Mouse (Mus musculus) lung, adult 2 months (tissue): ENCODE data around the gene Gm44790. TPM values are rescaled to one million over a fixed set of nuclear protein-coding genes. Genes with fewer than 3 reads are reported as not detected.
"Not testable (repeated sequence)": the region's sequence is repeated elsewhere in the genome, so short reads cannot be mapped to it uniquely, and the experiment has no call there.

Experiments used
- DNase-seq: peaks from one replicate; pipeline ENCODE4 v3.0.0; 2022
- H3K4me1 ChIP-seq: fragments of 200-500 bp; 2 replicates; pipeline ENCODE4 v1.6.1; 2011; ENCODE audit warnings: low read length; ENCODE audit not compliant: control insufficient read depth, insufficient read depth
- H3K4me3 ChIP-seq: fragments of 200-500 bp; replicated peaks from 2 replicates; pipeline ENCODE3; 2011; ENCODE audit warnings: low read depth, mild to moderate bottlenecking, control low read depth, low read length; ENCODE audit errors: extremely low read depth
- CTCF ChIP-seq: fragments of 200-500 bp; IDR thresholded peaks from 2 replicates; pipeline ENCODE4 v1.5.1; 2011; ENCODE audit warnings: mild to moderate bottlenecking, low read length, control low read depth; ENCODE audit not compliant: insufficient read depth
- POLR2A ChIP-seq: fragments of 200-500 bp; IDR thresholded peaks from 2 replicates; pipeline ENCODE4 v1.6.1; 2011; ENCODE audit warnings: low read depth, mild to moderate bottlenecking, control low read depth, low read length, borderline replicate concordance; ENCODE audit errors: extremely low read depth
- WGBS: fragments of 180-500 bp; shearing (Covaris S2); methylation state at CpG from one replicate; pipeline ENCODE4 v1.1.7; 2018; 5-methylcytosine and 5-hydroxymethylcytosine counted together
- polyA plus RNA-seq: library from polyadenylated mRNA; depleted of rRNA; stranded (reverse); fragments of >200 nt; gene quantifications from 2 replicates; pipeline ENCODE4 v1.2.3, GENCODE M21; 2012; rRNA removed

The Gm44790 gene
- 6.9 and 9.6 TPM in 2 replicates for polyA plus RNA-seq

DNA sequence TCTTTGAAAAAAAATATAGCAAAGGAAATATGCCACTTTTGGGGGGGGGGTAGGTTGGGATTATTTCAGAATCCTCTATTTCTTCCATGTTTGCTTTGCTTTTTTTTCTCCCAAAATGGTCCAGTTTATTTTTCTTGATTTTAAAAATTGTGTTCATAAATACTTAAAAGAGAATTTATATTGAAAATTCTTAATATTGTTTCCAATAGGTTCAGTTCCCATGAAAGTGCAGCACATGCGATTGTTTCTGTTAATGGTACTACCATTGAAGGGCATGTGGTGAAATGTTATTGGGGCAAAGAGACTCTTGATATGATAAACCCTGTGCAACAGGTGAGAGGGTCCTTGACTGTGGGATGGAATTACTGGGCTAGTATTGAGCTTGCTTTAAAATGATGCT, at the start of gene Gm44790:
TSS of gene Gm44790 (plus strand) at position 301 of the 400 bp plus-strand sequence.
- TF ChIP-seq POLR2A (no peak), CTCF (no peak)
- Histone ChIP-seq H3K4me3 (no peak within 1 kb of the TSS), H3K4me1 (no peaks in the 10 kb centered on the region)
- 91% methylated on average over 1 of the region's 1 CpGs for WGBS
- DNase-seq: no peak

DNA sequence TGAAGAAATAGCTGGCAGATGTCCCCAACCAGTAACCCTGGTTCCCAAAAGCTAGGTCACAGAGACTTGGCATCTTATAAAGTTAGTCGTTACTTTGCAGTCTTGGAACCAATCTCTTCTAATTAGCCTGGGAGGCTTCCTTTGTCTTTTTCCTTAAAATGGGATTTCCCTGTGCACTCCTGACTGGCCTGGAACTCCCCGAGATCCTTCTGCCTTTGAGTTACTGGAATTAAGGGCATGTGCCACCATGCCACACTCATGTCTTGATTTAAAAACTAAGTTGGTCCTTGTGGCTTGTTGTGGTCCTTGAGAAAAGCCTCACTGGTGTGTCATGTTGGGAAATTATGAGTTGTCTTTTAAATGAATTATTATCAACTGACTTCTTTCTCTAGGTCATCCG, 48.1 kb upstream of the Gm44790 start:
- 78% methylated on average over 3 of the region's 3 CpGs for WGBS
- DNase-seq: no peak
- no peaks in the 10 kb centered on the region for H3K4me1 ChIP-seq
- TF ChIP-seq CTCF (no peak), POLR2A (no peak)
- H3K4me3 ChIP-seq: no peak overlapping the region

DNA sequence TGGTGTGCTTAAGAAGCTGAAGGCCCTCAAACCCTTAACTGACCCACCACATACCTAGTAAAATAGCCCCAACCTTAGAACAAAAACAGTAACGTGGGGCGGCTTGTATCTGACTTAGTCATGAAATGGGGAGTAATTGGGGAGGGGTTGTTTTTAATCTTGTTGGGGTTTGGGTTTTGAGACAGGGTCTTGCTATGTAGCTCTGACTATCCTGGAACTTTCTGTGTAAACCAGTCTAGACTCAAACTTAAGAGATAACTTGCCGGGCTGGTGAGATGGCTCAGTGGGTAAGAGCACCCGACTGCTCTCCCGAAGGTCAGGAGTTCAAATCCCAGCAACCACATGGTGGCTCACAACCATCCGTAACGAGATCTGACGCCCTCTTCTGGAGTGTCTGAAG, 46.3 kb upstream of the Gm44790 start:
- DNase-seq, H3K4me1 ChIP-seq, H3K4me3 ChIP-seq: not testable (repeated sequence)
- 67% methylated on average over 8 of the region's 8 CpGs for WGBS

GRCm38 (mm10) chr6:86382551-86382950, 43.9 kb upstream of the Gm44790 start:
- no peak for TF ChIP-seq POLR2A
- TF ChIP-seq CTCF: no peak

DNA sequence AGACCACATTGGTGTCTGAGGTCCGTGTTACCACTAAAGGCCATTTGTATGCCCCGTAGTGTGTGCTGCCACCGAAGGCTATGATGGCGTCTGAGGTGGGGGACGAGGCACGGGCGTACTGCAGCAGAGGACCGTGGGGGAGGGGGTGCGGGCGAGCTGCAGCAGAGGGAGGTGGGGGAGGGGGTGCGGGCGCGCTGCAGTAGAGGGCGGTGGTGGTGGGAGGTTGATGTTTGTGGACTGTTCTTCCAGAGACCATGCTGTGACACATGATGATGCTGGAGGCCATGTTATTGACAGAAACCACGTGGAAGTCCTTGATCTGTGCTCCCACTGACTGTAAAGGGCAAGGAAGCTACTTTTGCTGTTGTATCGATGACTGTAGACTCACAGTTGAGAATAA, 43.1 kb upstream of the Gm44790 start:
- no peaks in the 10 kb centered on the region for H3K4me1 ChIP-seq
- TF ChIP-seq CTCF (no peak), POLR2A (no peak)
- DNase-seq: no peak
- WGBS: 44% methylated on average over 16 of the region's 16 CpGs
- H3K4me3 ChIP-seq: no peak overlapping the region

More at GRCm38 (mm10) chr6:86382551-86382950, 43.9 kb upstream of the Gm44790 start:
- DNase-seq: no peak
- H3K4me1 ChIP-seq: no peaks in the 10 kb centered on the region
- no peak overlapping the region for H3K4me3 ChIP-seq

GRCm38 (mm10) chr6:86384692-86385091, 41.8 kb upstream of the Gm44790 start:
- 60% methylated on average over 4 of the region's 4 CpGs for WGBS

GRCm38 (mm10) chr6:86385362-86386104, 40.9 kb upstream of the Gm44790 start:
- no peaks in the 10 kb centered on the region for H3K4me1 ChIP-seq
- no peak for DNase-seq
- TF ChIP-seq CTCF (no peak), POLR2A (no peak)
- WGBS: 73% methylated on average over 5 of the region's 5 CpGs
- H3K4me3 ChIP-seq: no peak overlapping the region

More at GRCm38 (mm10) chr6:86384692-86385091, 41.8 kb upstream of the Gm44790 start:
- Histone ChIP-seq H3K4me1 (no peaks in the 10 kb centered on the region), H3K4me3 (no peak overlapping the region)
- no peak for DNase-seq
- TF ChIP-seq POLR2A (no peak), CTCF (no peak)

GRCm38 (mm10) chr6:86387313-86387712, 39.1 kb upstream of the Gm44790 start:
- Histone ChIP-seq H3K4me3 (no peak overlapping the region), H3K4me1 (no peaks in the 10 kb centered on the region)
- no peak for DNase-seq
- TF ChIP-seq CTCF (no peak), POLR2A (no peak)
- WGBS: 82% methylated on average over 12 of the region's 12 CpGs

- DNase-seq: no peak
- WGBS: 68% methylated on average over 18 of the region's 18 CpGs
- Histone ChIP-seq H3K4me3 (no peak overlapping the region), H3K4me1 (no peaks in the 10 kb centered on the region)
- TF ChIP-seq CTCF: no peak
- TF ChIP-seq POLR2A: no peak
These were observed 38.0 kb upstream of the Gm44790 start for GRCm38 (mm10) chr6:86388461-86388860.

- DNase-seq: no peak
- H3K4me1 ChIP-seq: no peaks in the 10 kb centered on the region
- WGBS: 94% methylated on average over 5 of the region's 5 CpGs
- TF ChIP-seq POLR2A (no peak), CTCF (no peak)
- H3K4me3 ChIP-seq: no peak overlapping the region
These were observed 35.1 kb upstream of the Gm44790 start for GRCm38 (mm10) chr6:86391326-86391725.
